Mouse (Mus musculus) ES-E14 (cell line): ENCODE results near the gene Atp6v1c2. TPM values are rescaled to one million over a fixed set of nuclear protein-coding genes. Genes with fewer than 3 reads are reported as not detected.

Source experiments
- DNase-seq: peaks from one replicate; pipeline ENCODE4 v3.0.0-alpha.2; 2013; ENCODE audit warnings: low read depth, low spot score
- H3K27ac ChIP-seq: 2 replicates; pipeline ENCODE4 v1.5.1; 2012; ENCODE audit warnings: low read depth, mild to moderate bottlenecking, low read length, moderate library complexity, mixed read lengths; ENCODE audit not compliant: poor library complexity, insufficient read depth, severe bottlenecking
- H3K36me3 ChIP-seq: 2 replicates; pipeline ENCODE4 v1.6.1; 2012; ENCODE audit warnings: mild to moderate bottlenecking, low read length, moderate library complexity, mixed read lengths; ENCODE audit not compliant: control insufficient read depth, poor library complexity, insufficient read depth, severe bottlenecking
- H3K4me1 ChIP-seq, 2 experiments: fragments of 150-350 bp in 1 of 2; sonication (generic) in 1 of 2; 2 replicates each; pipeline ENCODE4 v1.6.1; 2012; ENCODE audit warnings: low read length in 2 of 2, mild to moderate bottlenecking in 1 of 2, mixed read lengths in 1 of 2; ENCODE audit not compliant: control insufficient read depth in 2 of 2, insufficient read depth in 2 of 2, poor library complexity in 1 of 2
- H3K4me3 ChIP-seq, 2 experiments: fragments of 150-350 bp in 1 of 2; sonication (generic) in 1 of 2; 2 replicates each; pipeline ENCODE4 v1.5.1; 2012; ENCODE audit warnings: low read length in 2 of 2, low read depth in 1 of 2, mild to moderate bottlenecking in 1 of 2, mixed read lengths in 1 of 2; ENCODE audit not compliant: insufficient read depth in 1 of 2, poor library complexity in 1 of 2, severe bottlenecking in 1 of 2
- H3K9ac ChIP-seq: 2 replicates; pipeline ENCODE4 v1.6.1; 2012; ENCODE audit warnings: low read depth, mild to moderate bottlenecking, low read length, mixed read lengths; ENCODE audit not compliant: poor library complexity, insufficient read depth, severe bottlenecking
- H3K9me3 ChIP-seq: fragments of 150-350 bp; sonication (generic); 2 replicates; pipeline ENCODE4 v1.6.1; 2012; ENCODE audit warnings: low read depth, mild to moderate bottlenecking, low read length; ENCODE audit not compliant: control insufficient read depth, insufficient read depth
- CHD2 ChIP-seq: IDR thresholded peaks from 2 replicates; pipeline ENCODE4 v1.6.1; 2014; ENCODE audit warnings: mild to moderate bottlenecking, low read depth, low read length, inconsistent platforms
- HCFC1 ChIP-seq: IDR thresholded peaks from 2 replicates; pipeline ENCODE4 v1.6.1; 2012; ENCODE audit warnings: low read length, inconsistent platforms, borderline replicate concordance; ENCODE audit not compliant: insufficient read depth
- MAFK ChIP-seq: IDR thresholded peaks from 2 replicates; pipeline ENCODE4 v1.6.1; 2014; ENCODE audit warnings: mild to moderate bottlenecking, low read depth, low read length, inconsistent platforms; ENCODE audit not compliant: insufficient read depth
- ZC3H11A ChIP-seq: IDR thresholded peaks from 2 replicates; pipeline ENCODE4 v1.6.1; 2012; ENCODE audit warnings: low read depth, mild to moderate bottlenecking, inconsistent platforms, low read length, borderline replicate concordance
- ZNF384 ChIP-seq: IDR thresholded peaks from 2 replicates; pipeline ENCODE4 v1.6.1; 2012; ENCODE audit warnings: low read depth, low read length, inconsistent platforms
- in situ Hi-C, 2 experiments: fragments of 600-800 bp; cut with MboI; formaldehyde crosslinking; loops; one replicate each; pipeline ENCODE4 v1.15.1; 2025; ENCODE audit warnings: low sequenced_read_pairs in 2 of 2, inconsistent platforms in 1 of 2; ENCODE audit not compliant: unreplicated experiment in 2 of 2
- total RNA-seq: library from RNA; depleted of rRNA; stranded (reverse); fragments of 300-350 nt; gene quantifications from 2 replicates; pipeline ENCODE4 v1.2.3, GENCODE M21; 2012

Atp6v1c2 gene
- total RNA-seq, 1 experiment = 0.36 TPM

- Histone ChIP-seq H3K4me1 (no peaks in the 10 kb centered on the region), H3K9me3 (no peaks in the 10 kb centered on the region), H3K9ac (no peak overlapping the region), H3K4me3 (no peak overlapping the region), H3K27ac (no peak overlapping the region), H3K36me3 (no peaks in the 10 kb centered on the region)
- in situ Hi-C loops = no loop called here
- no peak for DNase-seq
- TF ChIP-seq ZC3H11A (no peak), HCFC1 (no peak), CHD2 (no peak), MAFK (no peak), ZNF384 (no peak)
These were observed 10.7 kb downstream of the Atp6v1c2 start for GRCm38 (mm10) chr12:17318453-17318852.

GRCm38 (mm10) chr12:17317970-17318369 lies 11.2 kb downstream of the Atp6v1c2 start:
- Histone ChIP-seq H3K4me3 (no peak overlapping the region), H3K9ac (no peak overlapping the region), H3K36me3 (no peaks in the 10 kb centered on the region), H3K9me3 (no peaks in the 10 kb centered on the region), H3K4me1 (no peaks in the 10 kb centered on the region), H3K27ac (no peak overlapping the region)
- TF ChIP-seq ZC3H11A (no peak), ZNF384 (no peak), MAFK (no peak), CHD2 (no peak), HCFC1 (no peak)
- in situ Hi-C loops = no loop called here
- no peak for DNase-seq

- no peaks in the 10 kb centered on the region for H3K36me3 ChIP-seq
- in situ Hi-C loops = no loop called here
- no peak for TF ChIP-seq CHD2
- no peak for TF ChIP-seq HCFC1
- no peak for TF ChIP-seq ZNF384
- no peak overlapping the region for H3K27ac ChIP-seq
- H3K9ac ChIP-seq = no peak overlapping the region
- H3K9me3 ChIP-seq = no peaks in the 10 kb centered on the region
- DNase-seq = no peak
- no peak overlapping the region for H3K4me3 ChIP-seq
- no peaks in the 10 kb centered on the region for H3K4me1 ChIP-seq
These were observed 13.1 kb downstream of the Atp6v1c2 start for GRCm38 (mm10) chr12:17316096-17316495.

- Histone ChIP-seq H3K36me3 (no peaks in the 10 kb centered on the region), H3K4me3 (no peak overlapping the region), H3K9me3 (no peaks in the 10 kb centered on the region), H3K9ac (no peak overlapping the region), H3K27ac (no peak overlapping the region), H3K4me1 (no peaks in the 10 kb centered on the region)
- in situ Hi-C loops = no loop called here
- DNase-seq = no peak
- TF ChIP-seq MAFK (no peak), ZC3H11A (no peak), ZNF384 (no peak), CHD2 (no peak), HCFC1 (no peak)
These were observed 18.0 kb downstream of the Atp6v1c2 start for GRCm38 (mm10) chr12:17310852-17311839.

- H3K9me3 ChIP-seq = no peaks in the 10 kb centered on the region
- H3K27ac ChIP-seq = no peak overlapping the region
- in situ Hi-C loops = no loop called here
- DNase-seq = no peak
- H3K36me3 ChIP-seq = no peaks in the 10 kb centered on the region
- no peak overlapping the region for H3K9ac ChIP-seq
- H3K4me3 ChIP-seq = no peak overlapping the region
- no peak for TF ChIP-seq CHD2
- no peak for TF ChIP-seq MAFK
- TF ChIP-seq HCFC1 = no peak
- TF ChIP-seq ZC3H11A = no peak
- no peak for TF ChIP-seq ZNF384
- H3K4me1 ChIP-seq = no peaks in the 10 kb centered on the region
These were observed 20.9 kb downstream of the Atp6v1c2 start for GRCm38 (mm10) chr12:17308246-17308645.
